Mouse (Mus musculus) gastrocnemius, postnatal 14 days (tissue): ENCODE results near the gene Olfr524. TPM values are rescaled to one million over a fixed set of nuclear protein-coding genes. Genes with fewer than 3 reads are reported as not detected.

Experiments used
- DNase-seq: peaks from one replicate; pipeline ENCODE4 v3.0.0; 2021; ENCODE audit warnings: mixed read lengths
- intact Hi-C: fragments of 180-260 bp; cut with DNase I; formaldehyde crosslinking; loops from one replicate; pipeline ENCODE4 v1.15.1; 2025; ENCODE audit warnings: low total_unique reads
- long read RNA-seq, 2 experiments: library from polyadenylated mRNA; stranded (forward); transcript quantifications; one replicate each; pipeline ENCODE4 v2.0.0; 2021
- total RNA-seq, 2 experiments: library from RNA; stranded (reverse); gene quantifications; 2 replicates each; pipeline ENCODE4 v1.2.3; 2021

Olfr524 gene
- not detected for total RNA-seq
- long read RNA-seq, experiment 1 = 0 reads
- long read RNA-seq, experiment 2 = 0 reads

- intact Hi-C loops = no loop called here
- no peak for DNase-seq
These were observed at the start of gene Olfr524 for GRCm38 (mm10) chr7:140205864-140206263. Gene Olfr524, minus strand, starts transcription at chr7:140205964.

- intact Hi-C loops = no loop called here
- no peak for DNase-seq
These were observed 48.1 kb upstream of the Olfr524 start for GRCm38 (mm10) chr7:140253780-140254299.

- intact Hi-C loops = no loop called here
These were observed 41.5 kb upstream of the Olfr524 start, which contains the start of gene 5830411N06Rik for GRCm38 (mm10) chr7:140247216-140247615. Gene 5830411N06Rik, plus strand, starts transcription at chr7:140247284.

GRCm38 (mm10) chr7:140233696-140234095 lies 27.9 kb upstream of the Olfr524 start:
- DNase-seq = no peak
- intact Hi-C loops = no loop called here

More at GRCm38 (mm10) chr7:140247216-140247615, 41.5 kb upstream of the Olfr524 start, which contains the start of gene 5830411N06Rik:
- DNase-seq = no peak

GRCm38 (mm10) chr7:140231026-140231425 lies 25.3 kb upstream of the Olfr524 start:
- intact Hi-C loops = no loop called here
- DNase-seq = no peak

GRCm38 (mm10) chr7:140228476-140228875 lies 22.7 kb upstream of the Olfr524 start:
- intact Hi-C loops = no loop called here

GRCm38 (mm10) chr7:140224209-140224608 lies 18.4 kb upstream of the Olfr524 start:
- intact Hi-C loops = no loop called here
- no peak for DNase-seq

More at GRCm38 (mm10) chr7:140228476-140228875, 22.7 kb upstream of the Olfr524 start:
- no peak for DNase-seq

GRCm38 (mm10) chr7:140220375-140220774 lies 14.6 kb upstream of the Olfr524 start:
- intact Hi-C loops = no loop called here

GRCm38 (mm10) chr7:140219268-140219667 lies 13.5 kb upstream of the Olfr524 start:
- no peak for DNase-seq
- intact Hi-C loops = no loop called here

More at GRCm38 (mm10) chr7:140220375-140220774, 14.6 kb upstream of the Olfr524 start:
- no peak for DNase-seq

GRCm38 (mm10) chr7:140217967-140218366 lies 12.2 kb upstream of the Olfr524 start, which contains the start of gene Cd163l1:
Gene Cd163l1, plus strand, starts transcription at chr7:140218267.
- intact Hi-C loops = no loop called here
- no peak for DNase-seq

GRCm38 (mm10) chr7:140213841-140214240 lies 8.1 kb upstream of the Olfr524 start:
- no peak for DNase-seq
- intact Hi-C loops = no loop called here

- intact Hi-C loops = no loop called here
- DNase-seq = no peak
These were observed 2.9 kb upstream of the Olfr524 start for GRCm38 (mm10) chr7:140208677-140209076.

GRCm38 (mm10) chr7:140208153-140208552 lies 2.4 kb upstream of the Olfr524 start:
- intact Hi-C loops = no loop called here
- DNase-seq = no peak

GRCm38 (mm10) chr7:140206904-140207303 lies 1.1 kb upstream of the Olfr524 start:
- no peak for DNase-seq
- intact Hi-C loops = no loop called here

- intact Hi-C loops = no loop called here
- no peak for DNase-seq
These were observed 4.7 kb downstream of the Olfr524 start for GRCm38 (mm10) chr7:140201090-140201489.

- no peak for DNase-seq
- intact Hi-C loops = no loop called here
These were observed 9.8 kb downstream of the Olfr524 start for GRCm38 (mm10) chr7:140196002-140196401.

- no peak for DNase-seq
- intact Hi-C loops = no loop called here
These were observed 11.7 kb downstream of the Olfr524 start for GRCm38 (mm10) chr7:140194031-140194430.

GRCm38 (mm10) chr7:140192851-140193250 lies 12.9 kb downstream of the Olfr524 start:
- intact Hi-C loops = no loop called here
- DNase-seq = no peak

- intact Hi-C loops = no loop called here
- no peak for DNase-seq
These were observed 13.3 kb downstream of the Olfr524 start for GRCm38 (mm10) chr7:140192445-140192844.

- intact Hi-C loops = no loop called here
- DNase-seq = no peak
These were observed 15.3 kb downstream of the Olfr524 start for GRCm38 (mm10) chr7:140190435-140190834.
